Mouse (Mus musculus) regulatory T cell (primary cell): ENCODE data around the gene Cryaa.

Experiments
- in situ Hi-C: fragments of 300-600 bp; cut with MboI, MseI; formaldehyde crosslinking; loops from one replicate; pipeline ENCODE4 v1.15.1; 2025; ENCODE audit warnings: high pct_unique_total_duplicates

Cryaa gene

DNA sequence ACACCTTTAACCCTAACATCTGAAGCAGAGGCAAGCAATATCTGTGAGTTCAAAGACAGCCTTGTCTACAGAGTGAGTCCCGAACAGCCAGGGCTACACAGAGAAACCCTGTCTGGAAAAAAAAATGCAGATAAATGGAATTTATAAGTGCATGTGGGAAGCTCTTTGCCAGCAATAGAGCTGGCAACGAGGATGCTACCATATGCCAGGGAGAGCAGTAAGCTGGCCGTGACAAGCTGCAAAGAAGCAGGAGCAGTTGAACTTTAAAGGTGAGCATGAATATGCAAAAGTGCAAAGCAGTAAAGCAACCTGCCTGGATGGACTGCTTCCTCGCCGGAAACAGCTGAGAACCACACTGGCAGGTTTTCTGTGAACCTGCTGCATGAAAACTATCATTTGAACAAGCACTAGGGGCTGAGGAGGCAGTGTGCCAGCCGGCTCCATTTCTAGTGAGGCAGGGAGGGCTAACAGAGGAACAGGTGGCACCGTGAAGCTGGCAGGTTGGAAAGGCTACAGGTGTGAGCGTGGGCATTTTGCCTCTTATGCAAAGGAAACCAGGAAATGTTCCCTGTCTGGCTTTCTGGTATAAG lies 16.9 kb upstream of the Cryaa start:
- in situ Hi-C loops, result loop anchor here (5.0 kb wide), 1 partner anchor 143 kb away; the partner anchor contains the start of gene Wdr4

GRCm38 (mm10) chr17:31662855-31663254 lies 14.8 kb upstream of the Cryaa start:
- in situ Hi-C loops, result loop anchor here (5.0 kb wide), 1 partner anchor 146 kb away; the partner anchor contains the start of gene Wdr4

DNA sequence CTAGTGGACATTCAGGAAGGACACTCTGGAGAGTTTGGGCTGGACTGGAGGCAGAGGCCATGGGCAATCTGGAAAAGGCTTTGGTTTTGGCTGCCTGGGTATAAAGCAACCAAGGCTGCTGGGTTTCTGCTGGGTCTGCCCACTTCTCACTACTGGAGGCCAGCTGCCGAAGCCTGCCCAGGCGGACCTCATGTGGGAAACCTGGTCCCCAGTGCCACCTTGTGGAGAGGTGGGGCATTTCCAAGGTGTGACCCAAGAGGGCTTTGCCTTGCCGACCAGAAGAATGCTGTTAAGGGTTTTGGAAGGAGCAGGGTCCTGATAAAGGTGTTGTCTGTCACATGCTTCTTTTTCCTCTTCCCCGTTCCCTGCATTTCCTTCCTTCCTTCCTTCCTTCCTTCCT lies 12.8 kb upstream of the Cryaa start:
- in situ Hi-C loops, result loop anchor here (5.0 kb wide), 1 partner anchor 147 kb away; the partner anchor contains the start of gene Wdr4

- in situ Hi-C loops, result no loop called here
Measured at GRCm38 (mm10) chr17:31668306-31668705, 9.3 kb upstream of the Cryaa start.

DNA sequence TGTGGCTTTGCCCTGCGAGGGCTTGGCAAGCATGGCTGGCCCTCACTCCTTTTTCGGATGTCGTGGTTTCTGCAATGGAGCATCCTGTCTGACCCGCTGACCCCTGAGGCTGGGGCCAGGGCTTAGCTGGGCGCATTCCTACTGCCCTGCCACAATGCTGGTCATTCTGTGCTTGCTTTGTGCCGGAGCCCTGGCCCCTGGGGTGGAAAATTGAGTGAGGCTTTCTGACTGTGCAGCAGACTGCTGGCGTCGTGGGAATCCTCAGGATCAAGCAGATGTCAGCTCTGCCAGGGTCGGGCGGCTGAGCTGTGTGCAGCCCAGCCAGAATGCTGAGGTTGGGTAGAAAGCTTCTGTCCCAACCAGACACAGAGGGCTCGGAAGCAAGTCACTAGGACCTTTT lies 7.4 kb upstream of the Cryaa start:
- in situ Hi-C loops, result no loop called here

GRCm38 (mm10) chr17:31671698-31672097 lies 5.9 kb upstream of the Cryaa start:
- in situ Hi-C loops, result no loop called here

- in situ Hi-C loops, result no loop called here
Measured at GRCm38 (mm10) chr17:31672279-31672678, 5.3 kb upstream of the Cryaa start.

GRCm38 (mm10) chr17:31674426-31674825 lies 3.2 kb upstream of the Cryaa start:
- in situ Hi-C loops, result no loop called here

GRCm38 (mm10) chr17:31680450-31680849 lies 2.8 kb downstream of the Cryaa start:
- in situ Hi-C loops, result loop anchor here (5.0 kb wide), 1 partner anchor 347 kb away; no protein-coding TSS in a partner anchor

DNA sequence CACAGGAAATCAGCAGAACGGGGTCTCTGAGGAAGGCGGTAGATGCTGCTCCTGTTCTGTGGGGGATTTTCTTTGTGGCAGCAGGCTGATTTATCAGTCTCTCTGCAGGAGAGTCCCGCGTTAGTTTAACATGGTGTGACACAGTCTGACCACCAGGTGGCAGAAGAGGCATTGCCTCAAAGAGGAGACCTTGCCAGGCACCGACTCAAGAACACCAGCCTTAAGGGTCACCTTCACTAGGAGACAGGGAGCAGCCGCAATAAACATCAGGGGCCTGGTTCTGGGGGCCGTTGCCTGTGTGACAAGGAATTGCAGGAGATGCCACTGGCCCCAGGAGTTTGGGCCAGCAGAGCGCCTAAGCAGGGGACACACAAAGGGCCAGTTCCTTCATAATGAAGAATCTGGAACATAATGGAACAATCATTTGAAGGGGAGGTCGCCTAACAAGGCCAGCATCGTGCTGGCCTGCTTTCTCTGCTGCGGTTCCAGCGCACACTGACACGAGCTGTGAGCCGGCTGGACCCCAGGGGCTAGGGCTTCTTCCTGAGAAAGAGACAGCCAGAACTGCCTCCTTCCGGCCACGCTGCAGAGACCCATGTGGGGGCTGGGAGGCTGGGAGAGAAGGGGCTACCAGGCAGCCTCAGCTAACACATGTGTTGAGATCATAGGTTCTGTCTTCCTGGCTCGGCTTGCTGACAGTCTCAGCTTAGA lies 8.1 kb downstream of the Cryaa start:
- in situ Hi-C loops, result no loop called here

- in situ Hi-C loops, result no loop called here
Measured at GRCm38 (mm10) chr17:31686225-31686564, 8.6 kb downstream of the Cryaa start.

DNA sequence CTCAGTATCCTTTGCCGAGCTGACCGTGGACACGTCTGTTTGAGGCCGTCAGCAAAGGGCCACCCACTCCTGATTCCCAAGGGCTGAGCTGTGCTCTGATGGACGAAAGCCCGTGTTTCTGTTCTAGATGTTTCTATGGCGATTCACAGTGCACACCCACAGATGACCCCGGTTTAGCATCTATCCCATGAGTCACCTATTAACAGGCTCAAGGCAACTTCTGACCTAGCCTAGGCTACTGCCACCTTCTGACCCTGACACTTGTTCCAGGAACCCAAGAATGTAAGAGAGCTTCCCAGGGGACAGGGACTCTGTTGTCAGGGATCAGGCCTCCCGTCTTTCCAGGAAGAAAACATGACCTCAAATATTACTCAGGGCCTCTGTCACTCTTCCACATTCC lies 10.5 kb downstream of the Cryaa start:
- in situ Hi-C loops, result no loop called here

GRCm38 (mm10) chr17:31689606-31690005 lies 12.0 kb downstream of the Cryaa start:
- in situ Hi-C loops, result loop anchor here (5.0 to 10.0 kb wide), 2 partner anchors 85 to 168 kb away; partner anchors contain the start of gene Sik1

DNA sequence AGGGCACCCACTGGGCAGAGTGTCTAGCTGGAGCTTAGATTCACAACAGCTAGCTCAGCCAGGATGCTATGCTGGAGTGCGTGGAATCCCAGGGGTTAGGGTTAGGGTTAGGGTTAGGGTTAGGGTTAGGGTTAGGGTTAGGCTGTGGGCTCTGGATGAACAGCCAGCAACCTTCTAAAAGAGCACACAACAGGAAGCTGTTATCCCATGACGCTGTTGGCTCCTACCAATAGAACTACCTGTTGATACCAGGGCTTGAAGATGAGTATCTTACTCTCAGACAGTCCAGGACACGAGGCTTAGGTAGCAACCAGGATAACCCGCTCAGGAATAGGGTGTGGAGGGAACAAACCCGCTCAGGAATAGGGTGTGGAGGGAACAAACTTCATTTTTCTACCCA lies 15.3 kb downstream of the Cryaa start:
- in situ Hi-C loops, result loop anchor here (5.0 to 10.0 kb wide), 2 partner anchors 82 to 164 kb away; partner anchors contain the start of gene Sik1

DNA sequence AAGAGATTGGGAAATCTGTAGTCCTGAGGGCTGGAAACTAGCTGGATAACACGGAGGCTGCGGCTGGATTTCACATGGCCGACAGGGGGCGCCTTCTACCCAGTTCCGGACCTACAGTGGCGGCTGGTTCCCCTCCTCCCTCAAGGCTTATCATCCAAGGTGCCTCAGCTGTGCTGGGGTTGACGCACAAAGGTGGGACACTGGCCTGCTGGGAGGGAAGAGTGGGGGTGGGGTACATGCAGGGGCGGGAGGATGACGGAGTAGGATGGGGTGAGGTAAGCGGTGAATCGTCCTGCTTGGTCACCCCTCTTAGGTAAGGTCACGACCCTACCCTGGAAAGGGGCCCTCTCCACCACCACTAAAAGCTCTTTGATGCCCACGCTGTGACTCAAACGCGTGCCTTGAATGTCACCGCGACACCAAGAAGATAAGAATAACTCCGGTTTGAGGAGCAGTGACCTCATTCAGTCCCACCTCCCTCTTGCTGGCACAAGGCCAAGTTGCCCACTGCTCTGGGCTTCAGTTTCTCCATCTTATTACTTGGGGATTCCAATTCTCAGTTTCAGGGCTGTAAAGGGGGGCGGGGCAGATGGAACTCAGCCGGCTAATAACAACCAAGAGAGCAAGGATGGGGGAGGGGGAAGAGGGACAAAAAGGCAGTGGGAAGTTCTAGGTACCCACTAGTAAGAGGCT lies 15.9 kb downstream of the Cryaa start:
- in situ Hi-C loops, result loop anchor here (5.0 to 10.0 kb wide), 2 partner anchors 81 to 164 kb away; partner anchors contain the start of gene Sik1

DNA sequence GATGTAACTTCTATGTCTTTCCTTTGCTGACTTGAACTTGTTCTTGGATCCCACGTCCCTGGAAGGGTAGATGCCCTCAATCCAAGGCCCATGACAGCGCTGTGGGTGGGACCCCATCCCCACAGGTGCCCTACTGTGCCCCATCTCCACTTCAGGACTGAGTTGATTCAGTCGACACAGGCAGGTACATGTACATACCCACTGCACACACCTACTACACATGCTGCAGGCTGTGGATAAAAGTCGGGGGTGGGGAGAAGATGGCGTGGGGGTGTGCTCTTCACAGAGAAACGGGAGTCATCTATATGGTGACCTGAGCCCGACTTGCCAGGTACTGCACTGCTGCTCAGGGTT lies 16.4 kb downstream of the Cryaa start:
- in situ Hi-C loops, result loop anchor here (5.0 to 10.0 kb wide), 2 partner anchors 81 to 163 kb away; partner anchors contain the start of gene Sik1

GRCm38 (mm10) chr17:31694949-31695348 lies 17.3 kb downstream of the Cryaa start:
- in situ Hi-C loops, result loop anchor here (5.0 to 10.0 kb wide), 2 partner anchors 80 to 162 kb away; partner anchors contain the start of gene Sik1

DNA sequence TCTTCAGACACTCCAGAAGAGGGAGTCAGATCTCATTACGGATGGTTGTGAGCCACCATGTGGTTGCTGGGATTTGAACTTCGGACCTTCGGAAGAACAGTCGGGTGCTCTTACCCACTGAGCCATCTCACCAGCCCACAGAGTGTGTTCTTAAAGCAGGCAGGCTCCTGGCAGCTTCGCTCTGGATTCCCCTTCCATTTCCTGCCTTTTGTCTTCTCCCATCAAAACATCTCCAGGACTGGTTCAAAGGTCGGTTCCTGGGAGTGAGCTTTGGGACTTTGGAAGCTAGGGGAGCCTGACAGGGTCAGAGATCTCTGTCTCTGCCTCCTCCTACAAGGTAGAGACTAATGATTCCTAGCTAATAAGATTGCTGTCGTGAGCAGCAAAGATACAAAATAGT lies 17.7 kb downstream of the Cryaa start:
- in situ Hi-C loops, result loop anchor here (10.0 kb wide), 1 partner anchor 79 kb away; no protein-coding TSS in a partner anchor

GRCm38 (mm10) chr17:31698347-31698746 lies 20.7 kb downstream of the Cryaa start:
- in situ Hi-C loops, result loop anchor here (10.0 kb wide), 1 partner anchor 76 kb away; no protein-coding TSS in a partner anchor

DNA sequence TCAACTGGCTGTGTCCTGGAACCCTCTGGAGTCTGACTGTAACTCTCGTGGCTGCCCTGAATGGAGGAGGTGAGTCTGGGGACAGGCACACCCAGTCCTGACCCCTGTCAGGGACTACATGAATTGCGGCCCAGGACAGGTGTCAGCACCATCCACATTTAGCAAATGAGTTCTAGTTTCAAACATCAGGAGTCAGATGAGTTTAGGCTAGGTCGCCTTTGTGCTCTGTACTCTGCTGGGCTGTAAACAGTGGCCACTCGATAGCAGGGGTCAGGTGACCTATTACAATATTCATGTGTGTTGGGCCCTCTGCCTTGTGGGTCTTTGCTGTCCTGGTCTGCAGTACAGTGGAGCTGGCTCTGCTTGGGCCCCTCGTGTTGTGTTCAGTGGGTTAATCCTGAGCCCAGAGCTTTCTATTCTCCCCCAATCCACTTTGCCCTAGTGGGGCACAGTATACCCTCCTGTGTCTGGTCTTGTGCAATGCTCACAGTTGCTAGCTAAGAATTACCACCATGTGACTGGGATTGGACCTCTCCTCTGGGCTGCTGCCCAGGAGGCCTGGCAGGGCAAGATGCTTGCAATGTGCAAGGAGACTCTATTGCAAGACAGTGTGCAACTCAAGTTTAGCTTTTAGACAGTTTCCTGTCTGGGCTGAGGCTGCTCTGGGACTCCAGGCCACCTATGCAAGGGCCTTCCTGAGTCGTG lies 25.8 kb downstream of the Cryaa start:
- in situ Hi-C loops, result no loop called here

DNA sequence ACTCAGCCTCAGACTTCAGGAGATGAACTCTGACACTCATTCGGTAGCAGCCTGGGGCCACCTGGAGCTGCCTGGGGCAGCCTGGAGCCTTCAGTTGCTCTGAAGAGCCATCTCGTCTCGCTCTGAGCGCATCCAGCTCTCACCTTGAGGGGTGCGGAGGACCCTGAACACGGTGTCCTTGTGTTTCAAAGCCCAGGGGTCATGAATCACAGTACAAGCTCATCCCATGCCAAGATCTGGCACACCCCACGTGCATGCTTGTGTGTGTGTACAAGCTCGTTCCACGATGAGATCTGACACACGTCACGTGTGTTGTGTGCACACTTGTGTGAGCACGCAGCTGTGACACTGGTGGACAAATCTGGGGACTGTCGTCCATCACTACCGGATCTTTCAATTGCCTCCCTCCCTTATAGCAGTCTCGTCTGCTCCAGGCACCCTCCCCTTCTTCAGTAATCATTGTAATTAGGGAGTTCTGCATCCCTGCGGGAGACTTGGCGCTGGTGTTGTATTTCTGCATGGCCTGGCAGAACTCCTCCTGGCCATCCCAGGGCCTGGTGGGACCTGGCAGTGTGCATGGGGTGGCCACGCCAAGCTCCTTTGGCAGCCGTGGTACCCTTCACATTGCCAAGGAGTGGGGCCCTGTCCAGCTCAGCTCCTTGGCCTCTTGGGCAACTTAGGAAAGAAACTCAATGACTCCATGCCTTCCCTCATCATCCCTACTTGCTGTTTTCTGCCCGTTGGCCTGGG lies 27.8 kb downstream of the Cryaa start:
- in situ Hi-C loops, result no loop called here
